Mouse (Mus musculus) myocyte (in vitro differentiated cells): ENCODE data around the gene Ggact. TPM values are rescaled to one million over a fixed set of nuclear protein-coding genes. Genes with fewer than 3 reads are reported as not detected.

Experiments used
- H3K27me3 ChIP-seq: one replicate; pipeline ENCODE4 v1.6.1; 2011; ENCODE audit not compliant: control insufficient read depth, insufficient read depth, insufficient read length
- H3K36me3 ChIP-seq: one replicate; pipeline ENCODE4 v1.6.1; 2011; ENCODE audit not compliant: control insufficient read depth, insufficient read depth
- H3K4me2 ChIP-seq: one replicate; pipeline ENCODE4 v1.6.1; 2011; ENCODE audit warnings: low read depth, control low read depth
- H3K4me3 ChIP-seq: one replicate; pipeline ENCODE4 v1.5.1; 2011; ENCODE audit warnings: mild to moderate bottlenecking, control low read depth, moderate library complexity
- H3K79me2 ChIP-seq: one replicate; pipeline ENCODE4 v1.6.1; 2011; ENCODE audit not compliant: control insufficient read depth, insufficient read depth
- H3ac ChIP-seq: one replicate; pipeline ENCODE4 v1.6.1; 2011; ENCODE audit not compliant: control insufficient read depth, insufficient read length
- CEBPB ChIP-seq: IDR thresholded peaks from 2 replicates; pipeline ENCODE4 v1.6.1; 2011; ENCODE audit warnings: mild to moderate bottlenecking, moderate library complexity; ENCODE audit not compliant: poor library complexity, insufficient read depth, severe bottlenecking
- E2F4 ChIP-seq: IDR thresholded peaks from one replicate; pipeline ENCODE4 v1.6.1; 2011; ENCODE audit warnings: mild to moderate bottlenecking, control low read depth, moderate library complexity; ENCODE audit not compliant: insufficient read depth
- MAX ChIP-seq: IDR thresholded peaks from one replicate; pipeline ENCODE4 v1.6.1; 2011; ENCODE audit warnings: low read depth, mild to moderate bottlenecking, control low read depth
- MYOD1 ChIP-seq, 3 experiments: IDR thresholded peaks; one replicate each; pipeline ENCODE4 v1.6.1; 2011; ENCODE audit warnings: control low read depth in 2 of 3, low read depth in 2 of 3, mild to moderate bottlenecking in 2 of 3, moderate library complexity in 1 of 3; ENCODE audit not compliant: insufficient read length in 2 of 3, control insufficient read depth in 1 of 3
- MYOG ChIP-seq, 3 experiments: IDR thresholded peaks; one replicate each; pipeline ENCODE4 v1.6.1; 2011; ENCODE audit warnings: control low read depth in 2 of 3, low read depth in 2 of 3, mild to moderate bottlenecking in 2 of 3; ENCODE audit not compliant: insufficient read length in 2 of 3, control insufficient read depth in 1 of 3, insufficient read depth in 1 of 3
- POLR2A ChIP-seq: IDR thresholded peaks from one replicate; pipeline ENCODE4 v1.6.1; 2011; ENCODE audit warnings: low read depth, mild to moderate bottlenecking, control low read depth, moderate library complexity; ENCODE audit not compliant: insufficient read length
- POLR2AphosphoS2 ChIP-seq: IDR thresholded peaks from one replicate; pipeline ENCODE4 v1.6.1; 2011; ENCODE audit warnings: low read depth, control low read depth; ENCODE audit not compliant: insufficient read length
- REST ChIP-seq: IDR thresholded peaks from one replicate; pipeline ENCODE4 v1.6.1; 2011; ENCODE audit warnings: mild to moderate bottlenecking, control low read depth, moderate library complexity; ENCODE audit not compliant: insufficient read depth, insufficient read length
- SRF ChIP-seq: IDR thresholded peaks from one replicate; pipeline ENCODE4 v1.6.1; 2011; ENCODE audit warnings: low read depth; ENCODE audit not compliant: control insufficient read depth, insufficient read length
- TCF12 ChIP-seq: IDR thresholded peaks from one replicate; pipeline ENCODE4 v1.6.1; 2011; ENCODE audit warnings: mild to moderate bottlenecking, control low read depth; ENCODE audit not compliant: poor library complexity, insufficient read depth, severe bottlenecking
- TCF3 ChIP-seq: IDR thresholded peaks from one replicate; pipeline ENCODE4 v1.6.1; 2011; ENCODE audit warnings: low read depth, control low read depth; ENCODE audit not compliant: insufficient read length
- USF1 ChIP-seq: IDR thresholded peaks from one replicate; pipeline ENCODE4 v1.6.1; 2011; ENCODE audit warnings: low read depth, mild to moderate bottlenecking, control low read depth, moderate library complexity
- polyA plus RNA-seq: library from polyadenylated mRNA; unstranded; fragments of >200 nt; fragmentation: generic; extraction: Trizol; gene quantifications from one replicate; pipeline ENCODE4 v1.2.1, GENCODE M21; 2012; ENCODE audit warnings: missing spikeins

The Ggact gene
- 17.0 TPM for polyA plus RNA-seq

DNA sequence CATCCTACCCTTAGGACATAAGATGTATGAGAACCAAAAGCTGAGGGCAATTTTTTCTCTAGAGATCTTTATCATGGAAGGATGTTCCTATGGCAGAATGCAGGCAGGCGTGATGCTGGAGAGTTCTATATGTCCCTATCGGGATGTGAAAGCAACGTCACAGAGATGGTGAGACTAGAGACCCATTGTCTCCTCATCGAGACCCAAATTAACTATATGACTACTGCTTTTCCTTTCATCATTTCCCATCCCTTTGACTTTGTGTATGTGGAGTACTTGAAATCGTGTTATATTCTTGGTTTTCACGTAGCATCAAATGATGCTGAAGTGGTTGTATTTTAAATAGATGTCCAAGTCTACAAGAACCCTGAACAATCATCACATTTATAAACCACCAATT is at the start of gene Ggact:
TSS of gene Ggact (minus strand) at position 101 of the 400 bp plus-strand sequence.
- TF ChIP-seq MAX, result no peak
- TF ChIP-seq SRF, result no peak
- TF ChIP-seq POLR2AphosphoS2, result no peak
- H3K4me3 ChIP-seq, result peak within 1 kb of the TSS; percentile 33
- H3K4me2 ChIP-seq, result peak within 1 kb of the TSS; percentile 86

DNA sequence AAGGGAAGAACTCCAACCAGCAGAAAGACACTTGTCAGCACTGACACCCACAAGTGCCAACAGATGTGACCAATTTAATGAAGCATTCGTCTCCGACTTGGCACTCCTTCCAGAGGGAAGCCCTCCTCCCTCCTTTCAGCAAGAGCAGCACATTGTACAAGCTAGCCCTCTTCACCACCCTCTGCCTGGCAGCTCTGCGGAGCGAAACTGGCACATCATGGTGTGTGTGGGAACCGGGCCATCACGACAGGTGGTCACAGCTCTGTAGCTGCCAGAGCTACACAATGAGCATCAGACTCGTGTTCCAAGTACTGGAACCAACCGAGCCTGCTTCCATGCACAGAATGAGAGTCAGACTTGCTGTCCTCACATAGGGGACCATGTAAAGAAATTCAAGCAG is 44.4 kb upstream of the Ggact start:
- no peaks in the 10 kb centered on the region for H3K79me2 ChIP-seq
- H3K4me3 ChIP-seq, result no peak overlapping the region
- no peak overlapping the region for H3K4me2 ChIP-seq
- H3K36me3 ChIP-seq, result peaks cover 16% of the 10 kb centered on the region
- no peaks in the 10 kb centered on the region for H3K27me3 ChIP-seq
- H3ac ChIP-seq, result no peak overlapping the region
- TF ChIP-seq MAX, result no peak
- peak in 1 of 3 experiments; percentile 46 for TF ChIP-seq MYOD1 (IDR thresholded peaks at IDR 0.05; ENCODE audit: control insufficient read depth in 1 of 3, insufficient read length in 2 of 3, low read depth in 2 of 3)
- no peak for TF ChIP-seq USF1

More for the DNA sequence above, at the start of gene Ggact:
- Histone ChIP-seq H3K79me2 (no peaks in the 10 kb centered on the region), H3ac (peak within 1 kb of the TSS; percentile 54), H3K36me3 (no peaks in the 10 kb centered on the region), H3K27me3 (no peaks in the 10 kb centered on the region)

- TF ChIP-seq CEBPB, result no peak
- no peak for TF ChIP-seq SRF
- TF ChIP-seq POLR2A, result no peak
- TF ChIP-seq MYOD1 (IDR thresholded peaks at IDR 0.05; ENCODE audit: control insufficient read depth in 1 of 3, insufficient read length in 2 of 3, low read depth in 2 of 3), result no peak
- no peak for TF ChIP-seq TCF12
- TF ChIP-seq MYOG (IDR thresholded peaks at IDR 0.05; ENCODE audit: control insufficient read depth in 1 of 3, insufficient read depth in 1 of 3, insufficient read length in 2 of 3, low read depth in 2 of 3), result no peak
- TF ChIP-seq POLR2AphosphoS2, result no peak
- no peak for TF ChIP-seq TCF3
- no peak for TF ChIP-seq USF1
- TF ChIP-seq E2F4, result no peak
- TF ChIP-seq REST, result no peak
- TF ChIP-seq MAX, result no peak
- Histone ChIP-seq H3ac (no peak overlapping the region), H3K4me2 (no peak overlapping the region), H3K36me3 (peaks cover 7% of the 10 kb centered on the region), H3K4me3 (no peak overlapping the region), H3K79me2 (no peaks in the 10 kb centered on the region), H3K27me3 (no peaks in the 10 kb centered on the region)
Measured at GRCm38 (mm10) chr14:122953331-122953730, 39.8 kb upstream of the Ggact start.

DNA sequence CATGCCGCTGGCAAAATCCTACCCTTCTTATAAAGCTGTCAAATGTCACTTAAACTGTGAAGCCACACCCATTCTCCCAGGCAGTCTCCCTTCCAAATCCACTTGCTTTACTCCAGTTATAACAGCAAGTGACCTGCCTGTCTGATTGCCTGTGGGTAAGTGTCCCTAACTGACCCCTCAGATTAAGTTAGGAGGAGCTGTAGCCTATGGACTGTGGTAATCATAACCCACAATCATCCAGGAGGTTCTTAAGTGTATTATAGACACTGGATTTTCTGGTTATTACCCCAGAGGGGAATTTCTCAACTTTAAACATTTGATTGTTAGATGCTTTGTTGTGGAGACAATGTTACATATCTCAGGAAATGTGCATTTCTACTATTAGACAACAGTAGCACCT is 39.0 kb upstream of the Ggact start:
- no peaks in the 10 kb centered on the region for H3K27me3 ChIP-seq
- no peaks in the 10 kb centered on the region for H3K79me2 ChIP-seq
- no peak for TF ChIP-seq MYOD1 (IDR thresholded peaks at IDR 0.05; ENCODE audit: control insufficient read depth in 1 of 3, insufficient read length in 2 of 3, low read depth in 2 of 3)
- no peak for TF ChIP-seq POLR2AphosphoS2
- TF ChIP-seq SRF, result no peak
- no peak for TF ChIP-seq POLR2A
- no peak for TF ChIP-seq USF1
- H3K4me3 ChIP-seq, result no peak overlapping the region
- H3K36me3 ChIP-seq, result peaks cover 7% of the 10 kb centered on the region
- H3ac ChIP-seq, result no peak overlapping the region
- H3K4me2 ChIP-seq, result no peak overlapping the region

DNA sequence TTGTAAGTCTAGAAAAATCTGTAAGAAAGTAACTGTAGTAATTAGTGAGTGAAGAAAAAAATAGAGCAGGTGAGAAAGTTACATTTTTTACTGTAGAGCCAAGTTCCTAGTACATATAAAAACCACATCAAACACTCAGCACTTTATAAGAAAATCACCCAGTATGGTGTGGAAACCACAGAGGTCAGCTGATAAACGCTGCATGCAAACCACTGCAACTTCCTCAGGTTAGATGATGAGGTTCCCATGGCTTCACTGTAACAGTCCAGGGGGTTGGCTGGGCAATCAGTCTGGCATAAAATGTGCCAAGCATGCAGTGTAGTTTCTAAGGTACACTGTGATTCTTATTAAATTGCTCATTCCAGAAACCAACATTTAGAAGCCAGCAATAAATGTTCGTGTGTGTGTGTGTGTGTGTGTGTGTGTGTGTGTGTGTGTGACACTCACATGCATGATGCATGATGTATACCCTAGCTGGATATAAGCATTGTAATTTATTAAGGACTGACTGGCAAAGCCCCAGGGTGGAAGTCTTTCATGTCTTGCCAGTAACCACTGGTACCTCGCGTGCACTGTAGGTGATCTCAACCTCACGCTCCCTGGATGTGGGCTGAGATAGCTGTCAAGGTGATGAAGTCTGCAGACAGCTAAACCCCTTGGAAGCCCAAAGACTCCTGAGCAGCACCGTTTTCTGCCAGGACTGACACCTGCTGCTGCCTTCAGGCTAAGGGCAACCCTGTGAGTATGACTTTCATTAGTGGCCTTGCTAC is 38.3 kb upstream of the Ggact start:
- H3ac ChIP-seq, result no peak overlapping the region
- TF ChIP-seq MYOG (IDR thresholded peaks at IDR 0.05; ENCODE audit: control insufficient read depth in 1 of 3, insufficient read depth in 1 of 3, insufficient read length in 2 of 3, low read depth in 2 of 3), result no peak
- no peak for TF ChIP-seq MYOD1 (IDR thresholded peaks at IDR 0.05; ENCODE audit: control insufficient read depth in 1 of 3, insufficient read length in 2 of 3, low read depth in 2 of 3)
- no peak overlapping the region for H3K4me3 ChIP-seq
- H3K79me2 ChIP-seq, result no peaks in the 10 kb centered on the region
- no peak overlapping the region for H3K4me2 ChIP-seq
- no peaks in the 10 kb centered on the region for H3K27me3 ChIP-seq
- peaks cover 7% of the 10 kb centered on the region for H3K36me3 ChIP-seq

DNA sequence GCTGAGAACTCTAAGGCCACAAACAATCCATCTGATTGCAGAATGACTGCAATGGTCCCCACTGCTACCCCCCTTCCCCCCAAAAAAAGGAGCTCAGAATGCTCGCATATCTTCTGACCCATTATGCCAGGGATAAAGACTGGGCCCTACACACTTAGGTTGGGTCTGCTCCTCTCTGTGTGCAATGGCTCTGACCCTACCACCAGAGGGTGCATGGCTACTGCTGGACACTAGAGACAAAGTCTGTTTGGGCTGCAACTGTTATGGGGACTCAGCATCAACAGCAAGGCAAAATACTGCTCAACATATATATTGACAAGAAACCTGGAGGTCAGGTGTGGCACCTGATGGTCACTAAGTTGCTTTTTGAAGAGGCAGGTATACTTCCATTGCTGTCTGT is 37.4 kb upstream of the Ggact start:
- Histone ChIP-seq H3K27me3 (no peaks in the 10 kb centered on the region), H3K79me2 (no peaks in the 10 kb centered on the region), H3K4me3 (no peak overlapping the region), H3ac (no peak overlapping the region), H3K36me3 (peaks cover 7% of the 10 kb centered on the region), H3K4me2 (no peak overlapping the region)
- no peak for TF ChIP-seq SRF
